Mouse (Mus musculus) embryonic stem cell, embryonic (primary cell): ENCODE measurements at regions not wholly inside any gene's neighbourhood (a gene's known extent, or its start where the extent isn't known, plus 50 kb on each side); places are given as distances from the start of the nearest gene placed in this dataset.

Experiments used
- CTCF ChIA-PET, 4 experiments: fragments of 300-600 bp in 2 of 4; fragments of 350-600 bp in 2 of 4; sonication (Branson Sonifier 250); formaldehyde crosslinking; loops; one replicate each; lab custom pipeline; 2022; ENCODE audit warnings: inconsistent platforms in 2 of 4; lab: Charles Lee
- POLR2A ChIA-PET, 4 experiments: fragments of 300-600 bp in 2 of 4; fragments of 350-600 bp in 2 of 4; sonication (Branson Sonifier 250); formaldehyde crosslinking; loops; one replicate each; lab custom pipeline; 2022; ENCODE audit warnings: antibody characterized with exemption in 4 of 4, inconsistent platforms in 1 of 4; lab: Charles Lee

DNA sequence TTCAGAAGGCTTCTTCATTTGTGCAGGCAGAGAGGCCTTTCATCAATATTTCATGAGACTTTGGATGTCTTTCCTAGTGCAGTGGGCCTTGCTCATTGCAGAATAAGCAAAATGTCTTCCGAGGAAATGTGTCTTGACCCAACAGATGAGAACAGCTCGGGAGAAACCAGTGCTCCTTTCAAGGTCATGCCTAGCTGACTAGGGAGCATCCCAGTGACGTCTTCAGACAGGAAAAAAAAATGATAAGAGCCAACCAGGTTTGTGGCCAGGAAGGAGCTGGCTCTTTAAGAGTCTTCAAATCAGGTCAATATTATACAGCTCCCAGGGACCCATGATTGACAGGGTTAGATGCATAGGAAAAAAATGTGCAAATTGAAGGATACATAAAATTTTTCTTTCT, 224.9 kb upstream of the Sox11 start:
- ChIA-PET CTCF (no interaction called here), POLR2A (no interaction called here)

DNA sequence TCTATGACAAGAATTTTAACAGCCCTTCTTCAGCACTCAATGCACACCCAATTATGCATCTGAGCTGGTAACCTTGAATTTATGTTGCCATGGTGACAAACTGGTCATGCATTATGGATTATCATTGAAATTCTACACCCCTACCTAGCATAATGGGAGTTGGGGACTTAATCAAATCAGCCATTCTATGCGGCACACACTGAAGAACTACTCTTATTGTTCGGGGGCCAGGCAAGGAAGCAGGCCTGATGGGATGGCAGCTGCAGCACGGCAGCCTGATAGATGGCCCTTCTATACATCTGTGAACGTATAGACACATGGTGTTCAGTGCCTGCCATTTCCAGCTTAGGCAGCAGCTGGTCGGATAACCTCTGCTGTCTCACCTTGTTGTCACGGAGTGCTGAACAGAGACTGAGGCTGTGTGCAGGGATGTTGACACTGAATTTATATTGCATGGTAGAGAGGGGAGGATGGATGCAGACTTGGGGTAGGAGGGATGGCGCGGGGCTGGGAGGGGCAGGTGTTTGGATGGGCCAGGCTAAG, 223.7 kb upstream of the Sox11 start:
- ChIA-PET CTCF (no interaction called here), POLR2A (interaction anchor here in 1 of 4 experiments (0.5 kb wide), 1 partner anchor 230 kb away, joined by 3 read pairs; no protein-coding TSS in a partner anchor)

DNA sequence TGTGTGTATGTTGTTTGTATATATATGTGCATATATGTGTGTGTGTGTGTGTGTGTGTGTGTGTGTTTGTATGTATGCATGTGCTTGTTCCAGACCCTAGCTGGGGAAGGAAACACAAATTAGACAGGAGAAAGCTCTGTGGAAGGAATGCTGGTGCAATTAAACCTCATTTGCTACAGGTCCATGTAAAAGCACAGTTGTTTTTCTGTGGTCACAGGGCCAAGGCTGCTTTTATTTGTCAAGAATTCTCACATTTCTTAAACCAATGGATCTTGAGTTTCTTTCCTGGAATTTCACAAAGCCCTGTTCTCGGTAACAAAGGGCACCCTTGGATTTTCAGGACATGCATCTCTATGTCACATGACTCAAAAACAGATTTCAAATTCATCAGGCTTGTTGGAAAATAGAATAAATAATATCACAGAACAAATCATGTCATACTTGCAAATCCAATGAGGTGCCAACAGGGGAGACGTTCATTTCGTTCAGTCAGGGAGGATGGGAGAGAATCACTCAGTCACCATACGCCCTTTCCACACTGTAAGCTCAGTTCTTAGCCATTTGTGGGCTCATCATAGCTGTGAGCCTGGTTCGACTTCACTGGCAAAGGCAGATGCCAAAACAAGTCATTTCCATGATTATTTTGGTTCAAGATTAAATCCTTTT, 222.4 kb upstream of the Sox11 start:
- CTCF ChIA-PET: interaction anchor here in 1 of 4 experiments (0.6 kb wide), 1 partner anchor 800 kb away, joined by 4 read pairs; no protein-coding TSS in a partner anchor
- POLR2A ChIA-PET: no interaction called here

DNA sequence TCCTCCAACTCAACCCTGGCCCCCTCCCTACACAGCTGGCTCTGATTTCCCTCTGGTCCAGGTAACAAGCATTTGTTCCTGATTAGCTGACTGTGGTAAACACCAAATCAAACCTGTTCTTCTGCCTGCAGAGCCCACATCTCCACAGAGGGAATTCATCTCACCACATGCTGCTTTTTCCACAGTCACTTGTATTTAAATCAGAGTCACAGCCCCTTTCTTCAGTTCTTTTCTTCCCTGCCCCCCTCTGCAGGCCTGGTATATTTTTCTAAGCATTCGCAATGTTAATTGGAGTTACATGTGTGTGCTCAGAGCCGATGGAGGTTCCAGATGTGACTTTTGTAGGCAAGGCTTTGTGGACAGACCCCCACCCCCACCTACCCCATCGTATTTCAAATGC, 221.5 kb upstream of the Sox11 start:
- ChIA-PET CTCF (no interaction called here), POLR2A (no interaction called here)

DNA sequence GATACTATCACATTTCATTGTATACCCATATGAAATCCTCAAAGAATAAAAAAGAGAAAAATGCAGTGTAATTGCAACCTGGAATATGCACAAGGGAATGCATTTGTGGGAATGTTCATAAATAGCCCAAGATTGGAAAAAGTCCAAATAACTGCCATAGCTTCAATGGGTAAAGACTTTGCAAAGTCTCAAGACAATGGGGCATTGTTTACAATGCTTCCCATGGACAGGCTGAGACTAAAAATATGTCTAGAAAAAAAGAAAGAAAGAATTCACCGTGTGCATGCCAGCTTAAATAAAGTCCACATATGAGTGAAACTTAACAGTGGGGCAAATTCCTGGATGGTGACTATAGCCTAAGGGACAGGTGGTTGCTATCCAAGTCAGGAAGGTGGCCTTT, 210.4 kb upstream of the Sox11 start:
- ChIA-PET POLR2A (no interaction called here), CTCF (no interaction called here)

DNA sequence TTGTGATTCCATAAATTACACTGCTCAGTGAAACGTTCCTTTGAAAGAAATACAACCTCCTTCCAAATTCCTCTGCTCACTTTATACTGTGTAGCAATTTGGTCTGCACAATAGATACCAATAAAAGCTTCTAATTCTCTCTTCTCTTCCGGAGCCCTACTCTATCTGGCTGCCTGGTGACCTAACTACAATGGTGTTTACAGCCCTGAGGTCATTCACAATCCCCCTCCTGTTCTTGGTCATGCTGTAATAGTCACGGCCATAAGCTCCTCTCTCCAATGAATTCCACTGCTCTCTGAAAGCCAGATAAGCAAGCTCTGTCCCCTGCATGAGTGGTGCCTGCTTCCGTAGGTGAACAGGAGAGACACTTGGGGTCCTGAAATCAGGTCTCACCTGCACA, 195.8 kb upstream of the Sox11 start:
- ChIA-PET CTCF (no interaction called here), POLR2A (interaction anchor here in 1 of 4 experiments (0.6 kb wide), 1 partner anchor 1297 kb away, joined by 3 read pairs; no protein-coding TSS in a partner anchor)

DNA sequence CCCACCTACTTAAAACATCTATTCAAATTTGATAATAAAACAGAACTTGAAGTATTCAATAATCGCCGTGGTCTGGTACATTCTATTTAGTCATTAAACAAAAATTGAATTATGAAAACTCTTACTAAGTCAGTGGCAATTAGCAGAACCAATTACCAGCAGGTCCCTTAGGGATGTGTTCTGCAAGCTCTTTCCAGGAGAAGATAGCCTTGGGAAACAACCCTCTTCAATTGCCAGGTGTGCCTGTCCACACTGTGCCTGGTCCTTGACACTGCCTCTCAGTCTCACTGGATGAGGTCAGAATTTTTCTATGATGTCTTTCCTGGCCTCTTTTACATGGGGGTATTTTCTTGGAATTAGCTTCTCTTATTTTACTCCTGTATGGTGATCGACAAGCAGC, 195.1 kb upstream of the Sox11 start:
- ChIA-PET POLR2A (no interaction called here), CTCF (no interaction called here)

DNA sequence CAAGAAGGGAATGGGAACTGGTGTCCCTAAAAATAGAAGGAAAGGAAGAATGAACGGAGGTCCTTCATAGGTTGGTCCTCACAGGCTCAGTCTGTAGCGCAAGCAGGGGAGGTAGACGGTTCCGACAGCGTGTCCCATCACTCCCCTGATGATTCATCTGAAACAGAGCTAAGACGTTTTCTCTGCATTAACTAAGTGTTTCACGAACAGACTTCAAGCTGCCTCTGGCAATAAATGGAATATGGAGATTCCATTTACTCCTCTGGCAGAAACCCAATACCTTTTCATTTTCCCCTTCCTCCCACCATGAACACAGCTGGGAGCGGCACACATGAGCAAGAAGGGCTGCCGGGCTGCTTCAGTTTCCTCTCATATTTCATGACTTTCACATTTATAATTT, 194.6 kb upstream of the Sox11 start:
- ChIA-PET POLR2A (no interaction called here), CTCF (no interaction called here)

DNA sequence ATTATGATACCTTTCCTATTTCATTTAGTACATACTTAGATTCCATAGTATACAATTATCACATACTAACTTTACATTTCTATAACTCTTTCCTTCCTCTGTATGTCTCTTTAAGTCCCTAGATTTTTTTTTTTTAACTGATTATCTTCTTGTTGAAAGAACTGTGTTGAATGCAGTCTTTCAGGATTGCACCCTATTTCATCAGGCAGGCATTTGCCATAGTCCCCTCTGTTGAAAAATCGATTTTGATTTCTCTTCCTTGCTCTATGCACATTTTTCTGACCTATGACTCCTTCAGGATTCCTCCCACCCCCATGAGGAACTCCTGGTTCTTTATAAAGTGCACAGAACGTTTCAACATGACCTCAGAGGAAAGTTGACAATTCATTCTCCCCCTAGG, 183.2 kb upstream of the Sox11 start:
- POLR2A ChIA-PET: no interaction called here
- CTCF ChIA-PET: no interaction called here

DNA sequence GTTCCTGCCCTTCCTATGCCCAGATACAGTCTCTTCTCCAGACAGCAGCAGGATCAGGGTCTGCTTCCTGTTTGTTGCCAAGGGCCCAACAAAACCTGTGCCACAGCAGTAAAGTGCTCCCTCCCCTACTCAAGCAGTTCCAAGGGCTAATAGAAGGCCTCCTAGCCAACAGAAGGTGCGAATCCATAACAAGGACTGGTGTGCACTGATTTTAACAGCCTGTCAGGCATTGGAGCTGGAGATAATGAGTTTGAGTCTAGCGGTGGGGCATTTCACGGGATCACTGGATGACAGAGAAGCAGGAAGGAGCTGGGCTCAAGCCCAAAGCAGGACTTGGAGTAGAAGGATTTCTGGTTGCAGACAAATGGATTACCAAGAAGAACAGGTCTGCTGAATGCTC, 170.9 kb upstream of the Sox11 start:
- POLR2A ChIA-PET: no interaction called here

DNA sequence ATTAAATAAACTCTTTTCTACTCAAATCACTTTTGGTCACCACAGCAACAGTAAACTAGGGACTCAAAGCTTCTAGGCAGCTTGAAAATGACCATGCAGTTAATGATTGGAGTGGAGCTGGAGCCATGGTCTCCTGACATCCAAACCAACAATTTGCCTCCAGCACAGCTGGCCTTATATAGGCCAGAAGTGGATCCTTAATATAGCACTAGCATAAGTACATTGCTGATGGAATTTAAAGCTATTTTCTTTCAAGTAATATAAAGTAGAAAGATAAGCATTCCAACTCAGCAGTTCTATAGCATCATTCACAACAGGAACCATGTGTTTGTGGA, 165.8 kb upstream of the Sox11 start:
- CTCF ChIA-PET: no interaction called here
- POLR2A ChIA-PET: no interaction called here

More for the DNA sequence above, 170.9 kb upstream of the Sox11 start:
- CTCF ChIA-PET: interaction anchor here in 1 of 4 experiments (0.6 kb wide), 1 partner anchor 86 kb away, joined by 4 read pairs; no protein-coding TSS in a partner anchor

DNA sequence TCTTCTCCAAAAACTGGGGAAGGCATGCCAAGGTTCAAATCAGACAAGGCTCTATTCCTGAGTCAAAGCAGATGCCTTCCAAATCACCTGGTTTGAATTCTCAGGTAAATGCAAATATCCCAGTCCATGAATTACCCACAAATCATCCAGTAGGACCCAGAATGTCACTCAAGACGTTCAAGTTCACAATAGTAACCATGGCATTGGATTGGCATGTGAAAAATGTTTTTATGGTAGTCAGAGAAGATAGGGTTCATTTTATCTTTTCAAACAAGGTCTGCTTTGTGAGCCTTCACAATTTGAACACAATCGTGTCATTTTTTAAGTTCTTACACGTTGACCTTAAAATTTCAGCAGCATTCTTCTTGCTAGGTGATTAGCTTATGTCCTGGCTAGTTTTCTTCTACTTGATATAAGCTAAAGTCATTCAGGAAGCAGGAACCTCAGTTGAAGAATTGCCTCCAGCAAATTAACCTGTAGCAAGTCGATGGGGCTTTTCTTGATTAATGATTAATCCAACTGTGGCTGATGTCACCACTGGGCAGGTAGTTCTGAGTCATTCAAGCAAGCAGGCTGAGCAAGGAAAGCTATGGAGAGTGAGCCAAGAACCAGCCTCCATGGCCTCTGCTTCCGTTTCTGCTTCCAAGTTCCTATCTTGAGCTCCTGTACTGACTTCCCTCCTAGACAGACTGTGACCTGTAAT, 165.3 kb upstream of the Sox11 start:
- ChIA-PET CTCF (no interaction called here), POLR2A (no interaction called here)

DNA sequence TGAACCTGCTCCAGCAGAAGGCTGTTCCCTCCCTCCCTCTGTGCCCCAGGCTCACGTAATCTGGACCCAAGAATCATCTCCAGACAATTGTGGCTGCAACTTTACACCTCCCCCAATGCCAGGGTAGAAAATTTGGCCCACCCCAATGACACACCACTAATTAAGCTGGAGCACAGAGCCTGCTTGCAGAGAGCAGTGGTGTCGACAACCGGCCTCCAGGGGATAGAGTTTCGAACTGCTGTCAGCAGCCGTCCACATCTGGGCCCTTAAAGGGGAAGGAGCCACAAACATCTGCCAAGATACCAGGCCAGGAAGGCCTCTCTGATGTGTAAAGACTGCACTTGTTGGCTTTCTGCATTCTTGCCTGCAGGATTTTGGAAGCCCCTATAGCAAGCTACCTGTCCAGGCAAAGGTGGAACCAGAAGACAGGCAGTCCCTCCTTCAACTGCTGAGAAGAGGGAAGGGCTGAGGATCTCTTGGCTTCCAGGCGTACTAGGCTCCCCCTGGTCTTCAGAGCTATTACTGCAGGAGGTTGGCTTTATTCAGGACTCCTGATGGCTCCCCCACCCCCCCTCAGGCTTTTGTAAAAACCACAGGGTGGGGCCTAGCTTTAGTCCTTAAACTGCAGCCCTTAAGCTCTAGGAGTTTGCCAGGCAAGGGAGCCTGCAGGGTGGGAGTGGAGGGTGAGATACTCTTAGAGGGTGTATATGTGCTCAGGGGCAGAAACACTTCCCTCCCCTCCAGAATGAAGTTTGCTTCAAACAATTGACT, 160.5 kb upstream of the Sox11 start:
- POLR2A ChIA-PET: interaction anchor here in 3 of 4 experiments (0.8 to 1.8 kb wide), 5 partner anchors 96 to 441 kb away, joined by 3 to 6 read pairs (median 4); no protein-coding TSS in a partner anchor
- CTCF ChIA-PET: interaction anchor here (0.5 to 1.7 kb wide), 6 partner anchors 12 to 233 kb away, joined by 3 to 5 read pairs (median 4); no protein-coding TSS in a partner anchor

DNA sequence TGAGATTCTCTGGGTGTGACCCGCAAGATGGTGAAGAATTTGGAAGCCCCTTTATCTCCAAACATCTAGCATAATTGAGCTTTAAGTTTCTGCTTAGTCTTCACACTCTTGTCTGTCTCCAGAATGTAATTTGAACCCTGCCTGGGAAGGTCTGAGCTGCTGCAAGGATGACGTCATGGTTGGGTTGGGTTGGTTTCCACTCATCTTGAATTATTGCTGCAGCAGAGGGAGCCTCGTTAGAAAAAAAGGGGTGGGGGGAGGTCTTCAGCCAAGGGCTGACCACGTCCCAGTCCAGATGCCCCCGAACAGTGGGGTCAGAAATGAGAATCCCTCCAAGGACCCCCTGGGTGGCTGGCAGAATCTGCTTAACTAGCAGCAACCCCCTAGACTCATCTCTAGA, 158.1 kb upstream of the Sox11 start:
- CTCF ChIA-PET: no interaction called here
- POLR2A ChIA-PET: interaction anchor here in 1 of 4 experiments (1.5 kb wide), 1 partner anchor 13 kb away, joined by 3 read pairs; no protein-coding TSS in a partner anchor

DNA sequence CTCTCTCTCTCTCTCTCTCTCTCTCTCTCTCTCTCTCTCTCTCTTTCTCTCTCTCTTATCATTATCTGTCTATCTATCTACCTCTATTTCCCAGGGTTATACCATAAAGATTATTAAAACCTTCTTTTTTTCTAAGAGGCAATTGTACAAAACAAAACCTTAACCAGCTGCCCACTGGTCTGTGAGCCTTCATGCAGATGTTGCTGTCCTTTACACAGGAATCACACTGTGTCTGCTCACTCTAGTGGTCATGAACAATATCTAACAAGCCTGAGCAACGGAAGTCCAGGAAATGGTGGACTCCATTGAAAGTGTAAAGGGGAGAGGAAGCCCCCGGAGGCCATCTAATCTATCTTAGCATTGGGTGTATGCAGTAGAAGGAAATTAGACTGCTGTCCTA, 156.9 kb upstream of the Sox11 start:
- ChIA-PET CTCF (no interaction called here), POLR2A (interaction anchor here in 1 of 4 experiments (1.5 kb wide), 1 partner anchor 11 kb away, joined by 3 read pairs; no protein-coding TSS in a partner anchor)

DNA sequence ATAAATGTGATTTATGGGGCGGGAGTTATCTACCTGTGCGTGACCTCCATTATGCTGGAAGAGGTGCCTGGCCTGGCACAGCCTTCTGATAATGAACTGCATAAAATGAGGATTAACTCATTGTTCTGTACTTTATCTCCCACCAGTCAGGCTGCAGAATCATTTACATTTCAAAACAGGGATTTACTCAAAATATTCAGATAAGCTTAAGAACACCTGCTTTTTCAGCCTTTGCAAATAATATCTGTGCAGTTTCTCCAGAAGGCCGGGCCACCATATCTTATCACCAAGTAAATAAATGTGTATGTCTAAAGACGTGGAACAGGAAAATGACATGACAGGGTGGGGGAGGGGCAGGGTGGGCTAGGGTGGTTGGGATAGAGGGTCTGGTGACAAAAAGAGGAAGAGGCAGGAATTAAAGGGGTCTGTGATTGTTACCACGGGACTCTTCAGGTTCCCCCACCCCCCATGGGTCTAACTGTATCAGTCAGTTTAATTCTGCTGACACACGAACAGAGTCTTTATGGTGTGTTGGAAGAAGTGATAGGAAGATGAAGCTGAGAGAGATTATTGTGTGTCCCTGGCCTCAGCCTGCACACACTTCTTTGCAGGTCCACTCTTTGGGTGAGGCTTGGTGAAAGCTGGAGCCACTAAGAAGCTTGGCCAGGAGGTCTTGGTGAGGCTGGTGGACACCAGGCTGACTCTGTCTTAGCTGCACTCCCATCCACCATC, 154.6 kb upstream of the Sox11 start:
- ChIA-PET CTCF (interaction anchor here in 1 of 4 experiments (0.5 kb wide), 1 partner anchor 159 kb away, joined by 3 read pairs; no protein-coding TSS in a partner anchor), POLR2A (no interaction called here)

DNA sequence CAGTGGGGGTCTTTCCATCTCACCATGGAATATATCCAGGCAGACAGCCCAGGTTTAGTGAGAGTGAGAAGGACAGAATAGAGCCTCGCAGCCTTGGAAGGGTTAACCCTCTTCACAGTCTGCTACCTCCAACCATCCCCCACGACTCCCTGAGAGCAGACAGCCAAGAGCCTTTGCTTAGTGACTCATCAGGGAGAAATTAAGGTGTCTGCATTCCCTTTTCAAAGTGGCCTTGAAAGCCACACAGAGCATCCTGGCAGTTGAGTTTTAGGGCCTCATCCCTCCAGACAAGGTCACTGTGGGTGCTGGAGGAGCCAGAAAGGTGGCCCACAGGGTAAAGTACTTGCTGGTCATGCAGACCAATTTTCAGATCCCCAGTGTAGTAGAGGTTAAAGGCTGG, 149.9 kb upstream of the Sox11 start:
- ChIA-PET POLR2A (no interaction called here), CTCF (no interaction called here)

DNA sequence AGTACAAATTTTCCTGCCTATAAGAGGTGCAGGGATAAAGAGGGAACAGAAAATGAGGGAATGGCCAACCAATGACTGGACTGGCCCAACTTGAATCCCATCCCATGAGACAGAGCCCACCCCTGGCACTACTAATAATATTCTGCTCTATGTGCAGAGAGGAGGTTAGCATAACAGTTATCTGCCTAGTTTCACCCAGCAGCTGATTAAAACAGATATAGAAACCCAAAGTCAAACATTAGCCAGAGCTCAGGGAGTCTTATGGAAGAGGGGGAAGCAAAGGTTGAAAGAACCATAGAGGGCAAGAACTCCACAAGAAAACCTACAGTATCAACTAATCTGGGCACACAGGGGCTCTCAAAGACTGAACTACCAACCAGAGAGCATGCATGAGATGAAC, 138.9 kb upstream of the Sox11 start:
- ChIA-PET POLR2A (no interaction called here), CTCF (no interaction called here)

DNA sequence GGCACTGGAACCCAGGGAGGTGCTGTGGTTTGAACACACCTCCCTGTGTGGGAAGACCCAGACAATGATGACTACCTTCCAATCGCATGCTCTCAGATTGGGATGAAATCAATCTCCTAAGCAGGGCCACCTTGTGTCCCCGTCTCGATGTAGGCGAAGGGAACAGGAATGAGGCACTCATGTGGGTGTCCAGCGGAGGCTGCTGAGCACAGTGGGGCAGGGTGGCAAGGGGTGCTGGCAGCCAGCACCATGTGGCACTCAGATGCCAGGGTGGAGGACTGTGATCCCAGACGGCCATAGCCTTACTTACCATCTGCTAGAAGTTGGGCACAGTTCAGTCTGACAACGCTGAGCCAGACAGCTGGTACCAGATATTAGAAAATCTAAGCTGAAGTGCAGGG, 137.2 kb upstream of the Sox11 start:
- ChIA-PET CTCF (no interaction called here), POLR2A (no interaction called here)
